Mouse (Mus musculus) bone marrow, adult 2 months (tissue): ENCODE measurements around the gene Cd2ap. TPM values are rescaled to one million over a fixed set of nuclear protein-coding genes. Genes with fewer than 3 reads are reported as not detected.

Experiments used
- H3K27ac ChIP-seq: fragments of 200-500 bp; 2 replicates; pipeline ENCODE4 v1.5.1; 2012; ENCODE audit warnings: low read depth, mild to moderate bottlenecking, control low read depth, inconsistent platforms, low read length; ENCODE audit not compliant: control insufficient read depth, poor library complexity, insufficient read depth
- H3K4me1 ChIP-seq: fragments of 200-500 bp; 2 replicates; pipeline ENCODE4 v1.6.1; 2011; ENCODE audit warnings: low read length; ENCODE audit not compliant: control insufficient read depth, insufficient read depth
- H3K4me3 ChIP-seq: fragments of 200-500 bp; replicated peaks from 2 replicates; pipeline ENCODE3; 2011; ENCODE audit warnings: mild to moderate bottlenecking, low read depth, low read length, control low read depth; ENCODE audit not compliant: control insufficient read depth
- CTCF ChIP-seq: fragments of 200-500 bp; IDR thresholded peaks from 2 replicates; pipeline ENCODE4 v1.5.1; 2011; ENCODE audit warnings: low read length, control low read depth; ENCODE audit not compliant: control insufficient read depth, insufficient read depth
- POLR2A ChIP-seq: fragments of 200-500 bp; IDR thresholded peaks from 2 replicates; pipeline ENCODE4 v1.6.1; 2011; ENCODE audit warnings: low read depth, mild to moderate bottlenecking, control low read depth, low read length, borderline replicate concordance; ENCODE audit not compliant: control insufficient read depth
- WGBS: fragments of 180-500 bp; shearing (Covaris S2); methylation state at CpG from one replicate; pipeline ENCODE4 v1.1.7; 2018; 5-methylcytosine and 5-hydroxymethylcytosine counted together
- polyA plus RNA-seq: library from polyadenylated mRNA; stranded (reverse); fragments of >200 nt; gene quantifications from 2 replicates; pipeline ENCODE4 v1.2.4, GENCODE M21; 2011; ENCODE audit warnings: low replicate concordance; ENCODE audit not compliant: missing spikeins, insufficient read depth, insufficient read length

Cd2ap gene
- 7.3 and 11.5 TPM in 2 replicates for polyA plus RNA-seq

GRCm38 (mm10) chr17:42876001-42876903 is at the start of gene Cd2ap:
Cd2ap (minus strand) TSS chr17:42876665.
- Histone ChIP-seq H3K4me1 (no peaks in the 10 kb centered on the region), H3K4me3 (peak within 1 kb of the TSS; percentile 85), H3K27ac (peak within 1 kb of the TSS; percentile 88)
- TF ChIP-seq POLR2A (peak; percentile 92; the same call in 1 of the 2 replicates), CTCF (no peak)
- under 1% methylated on average over 85 of the region's 94 CpGs for WGBS

- no peaks in the 10 kb centered on the region; the same call in 1 of the 2 replicates for H3K4me1 ChIP-seq
- TF ChIP-seq POLR2A (no peak), CTCF (no peak)
- H3K4me3 ChIP-seq, result no peak overlapping the region
- H3K27ac ChIP-seq, result no peak overlapping the region
- 69% methylated on average over 5 of the region's 5 CpGs for WGBS
Measured at GRCm38 (mm10) chr17:42924731-42925130, 48.3 kb upstream of the Cd2ap start.

GRCm38 (mm10) chr17:42918810-42919209 is 42.3 kb upstream of the Cd2ap start:
- Histone ChIP-seq H3K27ac (no peak overlapping the region), H3K4me3 (no peak overlapping the region), H3K4me1 (no peaks in the 10 kb centered on the region)
- 84% methylated on average over 9 of the region's 9 CpGs for WGBS
- no peak for TF ChIP-seq CTCF
- no peak for TF ChIP-seq POLR2A

GRCm38 (mm10) chr17:42914726-42915125 is 38.3 kb upstream of the Cd2ap start:
- WGBS, result 82% methylated on average over 7 of the region's 7 CpGs
- Histone ChIP-seq H3K4me1 (no peaks in the 10 kb centered on the region; the same call in 1 of the 2 replicates), H3K4me3 (no peak overlapping the region), H3K27ac (no peak overlapping the region)
- TF ChIP-seq CTCF, result no peak
- TF ChIP-seq POLR2A, result no peak

DNA sequence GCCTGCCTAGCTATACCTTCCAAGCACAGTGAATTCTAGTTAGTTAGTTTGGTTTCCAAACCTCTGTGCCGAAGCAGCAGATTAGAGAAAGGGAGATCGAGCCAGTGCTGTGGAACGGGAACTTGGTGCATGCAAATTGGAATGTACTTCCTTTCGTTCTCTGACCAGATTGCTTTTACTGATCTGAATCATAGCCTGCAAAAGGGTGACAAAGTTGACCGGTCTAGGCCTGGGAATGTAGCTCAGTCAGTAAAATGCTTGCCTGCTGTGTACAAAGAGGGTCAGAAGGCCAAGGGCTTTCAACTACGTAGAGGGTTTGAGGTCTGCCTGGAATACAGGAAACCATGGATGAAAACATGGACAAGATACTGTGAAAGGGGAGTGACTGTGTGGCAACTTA is 35.7 kb upstream of the Cd2ap start:
- Histone ChIP-seq H3K4me1 (no peaks in the 10 kb centered on the region; the same call in 1 of the 2 replicates), H3K27ac (no peak overlapping the region), H3K4me3 (no peak overlapping the region)
- 17% methylated on average over 6 of the region's 6 CpGs for WGBS
- TF ChIP-seq CTCF (no peak), POLR2A (no peak)

DNA sequence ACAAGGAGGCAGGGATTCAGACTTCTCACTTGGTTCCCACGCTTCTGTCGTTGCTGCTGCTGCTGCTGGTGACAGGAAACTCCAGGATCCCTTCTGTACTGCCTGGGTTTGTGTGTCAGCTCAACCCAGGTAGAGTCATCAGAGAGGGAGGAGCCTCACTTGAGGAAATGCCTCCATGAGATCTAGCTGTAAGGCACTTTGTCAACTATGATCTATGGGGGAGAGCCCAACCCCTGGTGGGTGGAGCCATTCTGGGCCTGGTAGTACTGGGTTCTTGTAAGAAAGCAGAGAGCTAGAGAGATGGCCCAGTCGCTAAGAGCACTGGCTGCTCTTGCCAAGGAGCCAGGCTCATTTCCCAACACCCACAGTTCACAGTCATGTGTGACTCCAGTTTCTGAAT is 34.0 kb upstream of the Cd2ap start:
- WGBS, result 72% methylated on average over 3 of the region's 3 CpGs
- no peak overlapping the region for H3K4me3 ChIP-seq
- H3K27ac ChIP-seq, result no peak overlapping the region
- no peak for TF ChIP-seq CTCF
- no peak for TF ChIP-seq POLR2A
- H3K4me1 ChIP-seq, result no peaks in the 10 kb centered on the region; the same call in 1 of the 2 replicates

DNA sequence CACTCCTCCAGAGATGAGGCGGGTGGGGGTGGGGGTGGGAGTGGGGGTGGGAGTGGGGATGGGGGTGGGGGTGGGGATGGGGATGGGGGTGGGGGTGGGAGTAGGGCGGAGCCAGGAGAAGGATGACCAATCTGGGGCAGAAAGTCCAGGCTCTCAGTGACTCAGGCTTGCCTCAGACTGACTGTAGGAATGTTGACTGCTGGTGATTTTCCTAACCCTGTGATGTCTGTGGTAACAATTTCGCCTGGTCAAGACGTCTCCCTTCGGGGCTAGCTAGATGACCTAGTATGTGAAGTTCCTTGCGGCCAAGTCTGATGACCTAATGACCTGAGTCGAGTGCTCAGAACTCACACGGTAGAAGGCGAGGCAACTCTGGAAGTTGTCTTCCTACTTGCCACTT is 32.9 kb upstream of the Cd2ap start:
- Histone ChIP-seq H3K4me3 (no peak overlapping the region), H3K27ac (no peak overlapping the region), H3K4me1 (no peaks in the 10 kb centered on the region; the same call in 1 of the 2 replicates)
- TF ChIP-seq CTCF, result no peak
- TF ChIP-seq POLR2A, result no peak
- WGBS, result 83% methylated on average over 8 of the region's 9 CpGs

DNA sequence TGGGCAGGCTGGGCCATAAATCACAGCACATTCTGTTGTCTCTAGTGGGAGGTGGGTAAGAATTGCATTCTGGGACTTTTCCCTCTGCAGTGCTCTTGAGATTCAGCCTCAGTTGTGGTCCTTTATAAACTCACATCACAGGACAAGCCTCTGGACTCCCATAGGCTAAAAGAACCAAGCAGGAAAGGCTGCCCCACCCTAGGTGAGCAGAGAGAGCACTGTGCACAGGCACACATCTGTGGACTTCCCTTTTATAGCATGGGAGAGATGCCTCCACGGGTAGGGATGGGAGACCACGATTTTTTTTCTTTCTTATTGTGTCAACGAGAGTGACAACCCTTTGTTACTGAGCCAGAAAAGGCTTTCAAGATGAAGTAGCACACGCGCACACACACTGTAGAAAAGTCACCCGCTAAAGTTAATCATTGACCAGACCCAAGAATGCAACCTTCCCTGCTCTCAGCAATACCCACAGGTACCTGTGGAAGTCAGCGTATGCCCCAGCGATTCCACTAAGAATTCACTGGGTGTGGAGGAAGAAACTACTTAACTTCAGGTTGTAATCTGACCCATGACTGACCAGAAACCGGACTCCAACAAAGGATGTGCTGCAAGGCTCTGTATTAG is 32.4 kb upstream of the Cd2ap start:
- H3K4me1 ChIP-seq, result no peaks in the 10 kb centered on the region; the same call in 1 of the 2 replicates
- WGBS, result 58% methylated on average over 9 of the region's 9 CpGs

More for the DNA sequence above, 32.4 kb upstream of the Cd2ap start:
- Histone ChIP-seq H3K27ac (no peak overlapping the region), H3K4me3 (no peak overlapping the region)
- TF ChIP-seq POLR2A (no peak), CTCF (no peak)
